Mouse (Mus musculus): ENCODE measurements around the gene Rara. TPM values are rescaled to one million over a fixed set of nuclear protein-coding genes. Genes with fewer than 3 reads are reported as not detected.

The Rara gene
- polyA plus RNA-seq, 1 experiment: 26.9 TPM

DNA sequence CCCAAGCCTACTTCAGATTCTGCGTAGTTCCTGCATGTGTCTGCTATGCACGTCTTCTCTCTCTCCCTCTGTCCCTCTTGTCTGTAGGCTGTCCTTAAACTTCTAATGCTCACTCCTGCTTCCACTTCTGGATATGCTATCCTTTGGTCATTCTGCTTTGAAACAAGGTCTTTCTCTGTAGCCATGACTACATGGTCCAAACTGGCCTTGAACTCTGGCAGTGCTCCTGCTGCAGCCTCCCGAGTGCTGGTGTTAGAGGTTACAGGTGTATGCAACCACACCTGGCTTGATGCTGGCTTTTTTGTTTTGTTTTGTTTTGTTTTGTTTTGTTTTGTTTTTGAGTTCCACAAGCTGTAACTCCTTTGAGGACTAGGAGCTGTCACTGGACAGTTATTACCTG is 6.7 kb downstream of the Rara start:
- no peak for TF ChIP-seq GATA1 (IDR thresholded peaks at IDR 0.05; ENCODE audit: low read length)

DNA sequence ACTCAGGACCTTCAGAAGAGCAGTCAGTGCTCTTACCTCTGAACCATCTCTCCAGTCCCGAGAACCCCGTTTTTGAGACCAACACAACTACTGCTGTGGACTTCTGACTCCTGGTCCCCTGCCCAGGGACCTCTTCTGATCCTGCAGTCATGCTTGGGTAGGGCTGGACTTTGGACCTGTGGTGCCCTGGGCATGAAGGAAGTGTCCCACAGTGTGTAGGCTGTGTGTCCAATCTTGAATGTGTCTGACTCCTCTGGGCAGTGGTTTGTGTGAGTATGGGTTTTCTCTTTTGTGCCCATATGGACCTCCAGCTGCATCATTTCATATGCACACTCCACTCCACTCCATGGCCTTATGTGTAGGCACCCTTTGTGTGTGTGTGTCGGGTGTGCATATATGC is 7.5 kb downstream of the Rara start:
- TF ChIP-seq GATA1 (IDR thresholded peaks at IDR 0.05; ENCODE audit: low read length): no peak

DNA sequence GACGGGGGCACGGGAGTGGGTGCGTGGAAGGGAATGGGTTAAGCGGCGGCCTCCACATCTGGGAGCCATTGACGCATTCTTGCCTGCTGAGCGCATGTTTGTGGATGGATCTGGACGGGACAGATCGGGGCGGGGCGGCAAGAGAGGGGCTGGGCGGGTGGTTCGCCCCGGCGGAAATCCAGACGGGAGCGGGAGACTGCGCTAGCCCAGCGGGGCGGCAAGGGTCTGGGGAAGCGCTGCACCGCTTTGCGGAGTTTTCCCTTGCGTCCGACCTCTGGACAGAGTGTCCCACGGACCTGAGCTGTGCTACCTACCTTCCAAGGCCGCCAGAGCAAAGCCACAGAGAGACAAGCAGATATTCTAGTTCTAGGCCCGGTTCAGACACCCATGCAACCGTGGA is 8.6 kb downstream of the Rara start:
- TF ChIP-seq GATA1 (IDR thresholded peaks at IDR 0.05; ENCODE audit: low read length): no peak

DNA sequence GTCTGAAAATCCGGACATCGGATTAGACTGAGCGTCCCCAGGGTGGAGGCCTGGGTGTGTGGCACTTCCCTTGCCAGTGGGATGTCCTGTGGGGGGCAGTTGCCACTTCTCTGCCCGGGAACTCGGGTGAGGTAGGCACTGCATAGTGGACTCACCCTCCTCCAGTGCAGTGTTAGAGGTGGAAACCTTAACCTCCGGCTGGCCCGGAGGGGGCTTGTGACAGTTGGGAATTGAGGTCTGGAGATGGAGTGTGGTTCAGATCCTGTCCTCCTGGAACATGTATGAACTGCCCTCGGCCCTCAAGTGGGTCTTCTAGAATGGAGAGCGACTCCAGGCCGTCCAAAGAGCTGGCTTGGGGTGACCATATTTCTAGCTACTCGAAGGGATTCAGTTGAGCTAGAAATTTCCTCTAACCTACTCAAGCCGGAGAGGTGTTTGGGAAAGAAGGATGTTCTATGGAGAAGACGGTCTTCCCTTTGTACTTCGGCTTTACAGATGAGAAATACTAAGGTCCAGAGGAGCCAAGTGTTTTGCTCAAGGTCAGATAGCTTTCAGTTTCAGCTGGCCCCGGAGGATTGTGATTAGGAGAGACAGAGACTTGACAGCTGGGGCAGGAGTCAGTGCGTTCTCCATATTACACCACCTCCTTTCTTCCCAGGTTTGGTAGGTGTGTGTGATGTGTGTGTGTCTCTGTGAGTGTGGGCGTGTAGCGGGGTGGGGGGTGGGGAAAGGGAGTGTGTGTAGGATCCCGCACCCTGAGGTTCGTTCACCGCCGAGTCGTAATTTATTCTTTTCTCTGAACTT is 9.2 kb downstream of the Rara start:
- no peak for TF ChIP-seq GATA1 (IDR thresholded peaks at IDR 0.05; ENCODE audit: low read length)

DNA sequence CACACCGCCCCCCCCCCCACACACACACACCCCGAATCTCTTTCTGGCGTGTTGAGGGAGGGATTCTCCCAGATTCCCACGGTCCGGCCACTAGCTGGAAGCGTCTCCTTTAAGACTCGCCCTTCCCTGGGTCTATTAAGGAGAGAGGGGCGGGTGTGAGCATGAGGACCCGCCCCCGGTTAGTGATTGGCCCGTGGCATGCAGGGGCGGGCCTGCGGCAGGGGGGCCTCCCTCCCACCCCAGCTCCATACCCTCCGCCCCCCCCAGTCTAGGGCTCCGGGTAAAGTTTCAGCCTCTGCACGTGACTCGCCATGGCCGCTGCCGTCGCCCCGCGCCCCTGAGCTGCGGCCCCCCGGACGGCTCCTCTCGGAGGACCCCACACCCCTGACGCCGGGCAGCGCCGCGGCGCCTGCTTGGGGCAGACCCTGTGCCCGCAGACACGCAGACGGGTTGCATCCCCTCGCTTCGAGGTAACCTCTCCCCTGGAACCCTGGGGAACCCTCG is 9.8 kb downstream of the Rara start:
- TF ChIP-seq GATA1 (IDR thresholded peaks at IDR 0.05; ENCODE audit: low read length): no peak

DNA sequence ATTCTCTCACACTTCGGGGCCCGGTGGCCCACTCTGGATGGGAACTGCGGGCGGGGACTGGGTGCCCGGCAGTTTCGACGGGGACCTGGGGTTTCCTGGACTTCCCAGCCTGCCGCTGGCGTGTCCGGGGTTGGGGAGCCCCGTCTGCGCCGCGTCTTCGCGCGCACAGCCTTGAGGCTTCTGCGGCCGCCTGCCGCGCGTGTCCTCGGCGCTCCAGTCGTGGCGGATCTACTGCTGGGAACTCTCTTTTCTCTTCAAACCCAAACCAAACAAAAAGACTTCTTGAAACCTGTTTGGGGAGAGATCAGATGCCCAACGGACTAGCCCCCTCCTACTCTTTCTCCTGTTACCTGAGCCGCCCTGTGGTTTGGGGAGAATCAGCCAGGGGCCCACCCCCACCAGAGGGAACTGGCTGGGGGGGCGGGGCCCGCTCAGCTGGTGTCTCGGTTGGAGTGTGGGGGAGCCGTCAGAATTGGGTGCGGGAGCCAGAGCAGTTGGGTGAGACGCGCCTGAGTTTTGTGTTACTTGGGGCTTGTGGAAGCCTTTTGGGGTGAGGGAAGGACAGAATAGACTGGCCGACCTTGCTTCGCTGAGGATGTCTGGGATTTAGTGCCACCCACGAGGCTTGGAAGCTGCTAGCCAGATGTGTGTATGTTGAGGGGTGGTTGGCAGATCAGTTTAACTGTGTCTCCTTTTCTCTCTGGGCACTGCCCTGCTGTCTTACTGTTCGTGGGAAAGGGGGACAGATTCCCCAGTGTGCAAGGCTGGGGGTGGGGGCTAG is 10.5 kb downstream of the Rara start:
- TF ChIP-seq GATA1 (IDR thresholded peaks at IDR 0.05; ENCODE audit: low read length): no peak

DNA sequence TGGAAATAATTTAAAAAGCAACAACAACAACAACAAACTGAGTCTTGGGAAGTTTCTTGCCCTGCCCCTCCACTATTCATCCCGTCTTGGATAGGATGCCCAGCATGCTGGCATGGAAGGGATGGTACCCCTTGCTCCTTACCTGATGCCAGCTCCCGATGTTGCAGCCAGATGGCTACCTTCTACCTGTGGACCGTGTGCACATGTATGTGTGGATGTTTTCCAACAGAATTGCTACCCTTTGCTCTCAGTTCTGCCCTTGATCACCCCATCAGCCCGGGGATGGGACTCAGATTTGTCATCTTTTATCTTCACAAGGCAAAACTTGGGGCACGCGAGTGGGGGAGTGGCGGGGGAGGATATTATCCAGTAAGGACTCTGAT is 11.1 kb downstream of the Rara start:
- no peak for TF ChIP-seq GATA1 (IDR thresholded peaks at IDR 0.05; ENCODE audit: low read length)

DNA sequence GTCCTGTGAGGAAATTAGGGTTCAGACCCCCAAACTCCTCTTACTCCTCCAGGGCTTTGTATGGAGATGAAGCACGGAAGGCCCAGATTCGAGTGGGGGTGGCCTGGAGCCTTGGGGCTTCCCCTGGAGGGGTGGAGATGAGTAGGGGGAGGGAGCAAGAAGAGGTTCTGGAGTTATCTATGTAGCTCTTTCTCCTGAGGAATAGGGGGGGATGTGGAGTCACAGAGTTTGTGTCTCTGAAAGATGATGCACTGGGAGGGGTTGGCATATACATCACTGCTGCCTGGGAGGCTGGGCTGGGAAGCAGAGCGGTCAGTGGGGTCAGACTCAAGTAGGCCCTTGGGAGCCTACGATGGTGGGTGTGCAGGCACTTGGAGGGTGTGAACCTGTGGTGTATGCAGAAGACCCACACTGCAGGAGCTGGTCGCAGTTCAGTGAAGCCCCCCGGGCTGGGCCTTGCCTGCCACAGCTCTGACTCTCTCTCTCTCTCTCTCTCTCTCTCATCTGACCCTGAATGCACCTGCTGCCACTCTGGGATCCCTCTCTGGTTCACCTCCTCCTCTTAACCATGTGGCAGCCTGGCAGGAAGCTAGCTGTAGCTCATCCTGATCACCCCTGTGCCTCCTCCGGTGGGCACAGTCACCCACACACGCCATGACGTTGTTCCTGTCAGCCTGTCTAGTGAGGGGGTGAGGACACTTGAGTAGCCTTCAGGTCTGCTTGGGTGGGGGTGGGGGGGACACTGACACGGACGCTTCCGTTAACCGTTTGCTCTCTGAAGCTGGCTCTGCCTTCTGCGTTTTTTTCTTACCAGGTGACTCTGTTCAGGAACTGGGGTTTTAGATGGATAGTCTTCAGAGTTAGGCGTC is 11.7 kb downstream of the Rara start:
- no peak for TF ChIP-seq GATA1 (IDR thresholded peaks at IDR 0.05; ENCODE audit: low read length)

DNA sequence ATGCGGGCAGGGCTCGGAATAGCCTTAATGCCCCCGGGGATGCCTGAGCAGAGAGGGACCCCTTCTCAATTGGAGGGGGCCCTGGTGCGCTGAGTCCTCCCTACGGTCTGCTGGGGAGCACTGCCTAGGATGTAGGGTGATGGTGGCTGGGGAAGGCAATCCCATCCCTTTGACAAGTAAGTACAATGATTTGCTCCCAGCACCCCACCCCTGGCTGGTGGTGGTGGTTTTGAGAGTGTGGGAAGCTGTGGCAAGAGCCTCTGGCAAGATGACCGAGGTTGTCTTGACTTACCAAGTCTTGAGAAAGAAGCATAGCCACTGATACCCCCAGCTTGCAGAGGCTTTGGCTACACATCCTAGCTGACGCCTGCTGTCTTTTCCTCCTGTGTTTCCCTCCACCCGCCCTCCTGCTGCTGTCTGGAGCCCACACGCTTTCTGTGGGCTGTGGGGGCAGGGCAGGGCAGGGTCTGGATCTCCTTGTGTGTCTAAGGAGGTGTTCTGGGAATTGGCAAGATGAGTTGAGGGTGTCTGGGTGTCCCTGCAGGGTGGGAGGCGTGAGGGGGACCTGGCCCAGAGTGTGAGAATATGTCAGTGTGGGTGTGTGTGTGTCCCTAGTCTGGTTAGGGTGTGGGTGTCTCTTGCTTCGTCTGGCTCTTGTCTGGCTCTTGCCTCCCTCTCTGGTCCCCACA is 12.5 kb downstream of the Rara start:
- no peak for TF ChIP-seq GATA1 (IDR thresholded peaks at IDR 0.05; ENCODE audit: low read length)

DNA sequence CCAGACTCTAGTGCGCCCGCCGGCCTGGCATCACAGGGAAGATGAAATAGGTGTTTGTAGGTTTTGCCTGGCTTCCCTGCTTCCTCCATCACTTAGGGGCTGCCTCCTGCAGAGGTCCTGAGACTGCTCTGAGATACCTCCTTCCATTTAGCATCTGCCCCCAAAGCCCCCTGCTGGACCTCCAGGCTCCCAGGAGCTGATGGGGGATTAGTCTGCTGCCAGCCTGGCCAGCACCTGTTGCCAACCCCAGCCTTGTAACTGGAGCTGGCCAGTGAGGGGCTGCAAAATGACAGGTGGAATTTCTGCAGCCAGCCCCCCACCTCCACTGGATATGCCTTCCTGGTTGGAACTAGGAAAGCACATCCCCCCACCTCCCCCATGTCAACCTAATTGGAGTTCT is 13.2 kb downstream of the Rara start:
- no peak for TF ChIP-seq GATA1 (IDR thresholded peaks at IDR 0.05; ENCODE audit: low read length)

DNA sequence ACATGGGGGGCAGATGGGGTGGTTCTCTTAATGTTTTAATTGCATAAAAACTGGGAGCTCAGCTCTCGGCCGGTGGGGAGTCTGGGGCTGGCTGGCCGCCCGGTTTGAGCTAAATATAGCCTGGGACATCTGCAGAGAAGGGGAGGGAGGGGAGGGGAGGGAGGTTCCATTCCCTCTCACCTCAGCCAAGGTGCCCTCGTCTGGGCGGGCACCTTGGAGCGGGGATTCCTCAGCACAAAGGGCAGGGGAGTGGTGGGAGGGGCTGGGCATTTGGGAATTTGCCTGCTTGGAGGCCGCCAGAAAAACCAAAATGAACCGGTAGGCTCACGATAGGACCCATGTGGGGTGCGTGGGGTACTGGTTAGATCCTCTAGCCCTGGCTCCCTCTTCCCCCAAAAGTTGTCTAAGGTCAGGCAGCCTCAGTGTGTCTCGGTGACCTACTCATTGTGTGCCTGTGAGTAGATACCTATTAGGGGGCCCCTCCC is 13.8 kb downstream of the Rara start:
- TF ChIP-seq GATA1 (IDR thresholded peaks at IDR 0.05; ENCODE audit: low read length): no peak

DNA sequence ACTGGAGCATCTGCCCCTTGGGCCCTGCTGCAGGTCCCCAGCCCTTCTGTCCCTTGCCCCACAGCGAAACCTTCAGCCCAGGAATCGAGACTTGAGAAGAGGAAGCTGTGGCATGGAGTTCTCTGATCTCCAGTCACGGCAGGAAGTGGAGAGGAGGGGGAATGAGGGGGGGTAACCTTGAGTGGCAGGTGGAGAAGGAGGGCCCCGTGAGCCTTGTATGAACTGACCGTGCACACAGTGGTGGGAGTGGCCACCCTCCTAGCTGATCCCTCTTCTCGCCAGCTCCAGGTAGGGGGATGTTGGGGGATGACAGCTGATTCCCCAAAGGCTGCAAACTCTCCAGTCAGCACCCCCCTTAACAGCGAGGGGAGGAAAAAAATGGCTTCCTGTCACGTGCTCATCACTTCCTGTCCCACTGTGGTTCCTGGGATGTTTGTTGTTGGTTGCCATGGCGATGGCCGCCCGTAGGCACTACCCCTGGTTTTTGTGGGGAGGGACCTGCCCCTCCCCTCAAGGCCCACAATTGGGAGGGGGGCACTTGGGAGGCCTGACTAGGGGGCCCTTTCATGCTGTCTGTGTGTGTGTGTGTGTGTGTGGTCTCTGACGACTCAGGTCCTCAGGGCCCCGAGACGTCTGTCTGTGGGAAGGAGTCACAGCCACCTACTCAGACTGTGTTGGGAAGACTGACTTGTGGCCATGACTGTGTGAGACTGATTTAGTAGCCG is 14.4 kb downstream of the Rara start:
- no peak for TF ChIP-seq GATA1 (IDR thresholded peaks at IDR 0.05; ENCODE audit: low read length)

DNA sequence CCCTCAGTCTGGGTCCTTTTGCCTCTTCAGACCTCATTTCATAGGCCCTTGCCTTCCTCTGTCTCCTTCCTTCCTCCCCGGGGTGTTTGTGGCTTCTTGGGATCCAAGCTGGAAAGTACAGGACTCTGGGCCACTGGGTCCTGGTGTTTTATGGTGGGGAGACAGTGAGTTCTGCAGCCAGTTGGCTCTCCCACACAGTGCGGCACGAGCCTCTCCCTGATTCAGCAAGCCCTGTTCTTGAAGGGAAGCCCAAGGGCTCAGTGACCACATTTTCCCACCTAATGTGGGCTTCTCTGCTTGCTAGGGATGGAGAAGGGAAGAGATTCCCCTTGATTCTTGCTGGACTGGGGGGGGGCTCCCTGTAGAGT is 14.9 kb downstream of the Rara start:
- TF ChIP-seq GATA1 (IDR thresholded peaks at IDR 0.05; ENCODE audit: low read length): no peak

DNA sequence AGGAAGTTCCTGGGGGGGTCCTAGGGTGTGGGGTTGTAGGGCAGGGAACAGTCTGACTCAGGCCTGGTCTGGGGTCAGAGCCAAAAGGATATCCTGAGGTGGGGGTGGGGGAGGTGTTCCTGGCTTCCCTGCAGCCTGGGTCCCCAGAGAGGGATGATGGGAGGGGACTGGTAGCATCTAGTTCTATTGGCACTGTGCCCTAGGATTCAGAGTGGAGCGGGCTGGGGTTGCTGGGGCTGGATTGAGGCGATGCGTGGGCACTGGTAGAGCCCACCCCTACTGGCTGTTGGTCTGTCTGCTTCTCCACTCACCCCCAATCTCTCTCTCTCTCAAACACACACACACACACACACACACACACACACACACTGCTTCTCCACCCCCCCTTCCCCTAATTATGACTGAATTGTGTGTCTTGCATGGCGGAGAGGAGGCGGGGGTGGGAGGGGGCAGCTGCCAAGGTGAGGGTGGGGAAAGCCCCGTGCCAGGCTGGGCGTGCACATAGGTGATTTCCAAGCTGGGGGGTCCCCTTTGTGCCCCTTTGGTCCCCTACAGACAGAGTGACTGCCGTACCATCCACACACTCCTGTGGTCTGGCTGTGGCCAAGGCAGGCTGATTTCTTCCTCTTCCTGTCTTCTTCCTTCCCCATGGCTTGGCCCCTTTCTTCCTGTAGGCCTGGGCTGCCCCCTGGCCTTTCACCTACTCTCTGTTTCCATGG is 15.5 kb downstream of the Rara start:
- no peak for TF ChIP-seq GATA1 (IDR thresholded peaks at IDR 0.05; ENCODE audit: low read length)

Measured in G1E-ER4 (cell line).